Mouse (Mus musculus) C2C12 (cell line): ENCODE results near the gene Fam171a2. TPM values are rescaled to one million over a fixed set of nuclear protein-coding genes. Genes with fewer than 3 reads are reported as not detected.
A peak's percentile ranks its signal among the peaks of the same experiment; 100 is the strongest.

Source experiments
- H3K27me3 ChIP-seq: one replicate; pipeline ENCODE4 v1.6.1; 2011; ENCODE audit not compliant: control insufficient read depth, insufficient read depth, insufficient read length
- H3K36me3 ChIP-seq: one replicate; pipeline ENCODE4 v1.6.1; 2011; ENCODE audit not compliant: control insufficient read depth, insufficient read depth
- H3K4me3 ChIP-seq: one replicate; pipeline ENCODE4 v1.5.1; 2011; ENCODE audit warnings: mild to moderate bottlenecking, control low read depth; ENCODE audit not compliant: poor library complexity, insufficient read depth, severe bottlenecking
- H3K79me2 ChIP-seq: one replicate; pipeline ENCODE4 v1.6.1; 2011; ENCODE audit not compliant: control insufficient read depth, insufficient read depth
- H3K79me3 ChIP-seq: one replicate; pipeline ENCODE4 v1.6.1; 2011; ENCODE audit warnings: low read depth, control low read depth
- H3ac ChIP-seq: one replicate; pipeline ENCODE3; 2011; ENCODE audit warnings: low read depth; ENCODE audit not compliant: control insufficient read depth, insufficient read length
- CEBPB ChIP-seq: IDR thresholded peaks from one replicate; pipeline ENCODE4 v1.6.1; 2011; ENCODE audit warnings: low read depth, mild to moderate bottlenecking, control low read depth, moderate library complexity
- CTCF ChIP-seq: IDR thresholded peaks from one replicate; pipeline ENCODE4 v1.5.1; 2011; ENCODE audit not compliant: control insufficient read depth, insufficient read depth, insufficient read length
- FOSL1 ChIP-seq: IDR thresholded peaks from one replicate; pipeline ENCODE4 v1.8.0; 2011; ENCODE audit warnings: mild to moderate bottlenecking, low read length; ENCODE audit not compliant: poor library complexity, insufficient read depth, severe bottlenecking
- MAX ChIP-seq: IDR thresholded peaks from one replicate; pipeline ENCODE4 v1.6.1; 2011; ENCODE audit warnings: mild to moderate bottlenecking, control low read depth
- MYOD1 ChIP-seq: IDR thresholded peaks from one replicate; pipeline ENCODE4 v1.6.1; 2011; ENCODE audit warnings: low read depth; ENCODE audit not compliant: control insufficient read depth, insufficient read length
- MYOG ChIP-seq: IDR thresholded peaks from one replicate; pipeline ENCODE4 v1.6.1; 2011; ENCODE audit not compliant: control insufficient read depth, insufficient read length; ENCODE audit errors: extremely low read depth
- USF1 ChIP-seq: IDR thresholded peaks from one replicate; pipeline ENCODE4 v1.6.1; 2011; ENCODE audit warnings: low read depth, mild to moderate bottlenecking, control low read depth, moderate library complexity
- polyA plus RNA-seq: library from polyadenylated mRNA; unstranded; fragments of >200 nt; fragmentation: generic; extraction: Trizol; gene quantifications from one replicate; pipeline ENCODE4 v1.2.1, GENCODE M21; 2012; ENCODE audit warnings: missing spikeins

The Fam171a2 gene
- polyA plus RNA-seq, 1 experiment: 6.3 TPM

DNA sequence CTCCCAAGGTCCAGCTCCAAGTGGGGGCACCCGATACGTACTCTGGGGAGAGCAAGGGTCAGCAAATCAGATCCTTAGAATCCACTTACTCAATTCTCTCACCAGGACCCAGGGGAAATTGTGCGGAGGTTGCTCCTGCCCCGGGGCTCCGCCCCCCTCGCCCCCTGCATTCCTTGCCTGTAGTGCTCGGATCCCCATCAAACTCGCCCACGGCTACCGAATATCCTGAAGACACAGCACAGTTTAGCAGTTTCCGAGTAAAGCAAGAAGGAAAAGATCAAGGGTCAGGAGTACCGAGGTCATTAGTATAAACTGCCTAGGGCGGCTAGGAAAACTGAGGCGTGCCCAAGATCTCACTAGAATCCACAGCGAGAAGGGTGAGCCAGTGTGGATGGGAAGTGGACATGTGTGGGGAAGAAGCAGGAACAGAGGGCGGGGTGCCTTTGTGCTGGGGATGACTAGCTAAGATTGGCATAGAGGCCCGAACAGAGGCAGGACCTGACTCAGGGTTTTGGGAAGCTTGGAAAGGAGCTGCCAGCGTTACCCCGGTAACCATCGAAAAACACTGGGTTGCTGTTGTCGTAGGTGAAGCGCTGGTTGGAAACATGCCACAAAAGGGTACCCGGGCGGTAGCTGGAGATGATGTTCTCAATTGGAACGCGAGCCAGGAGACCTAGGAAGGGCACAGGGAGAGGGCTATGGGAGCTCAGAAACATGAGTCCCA is 18.4 kb upstream of the Fam171a2 start:
- Histone ChIP-seq H3K36me3 (no peaks in the 10 kb centered on the region), H3K79me3 (no peaks in the 10 kb centered on the region), H3K4me3 (no peak overlapping the region), H3K27me3 (no peaks in the 10 kb centered on the region), H3K79me2 (no peaks in the 10 kb centered on the region), H3ac (no peak overlapping the region)
- TF ChIP-seq CTCF: no peak
- TF ChIP-seq USF1: no peak
- TF ChIP-seq MYOG: no peak

DNA sequence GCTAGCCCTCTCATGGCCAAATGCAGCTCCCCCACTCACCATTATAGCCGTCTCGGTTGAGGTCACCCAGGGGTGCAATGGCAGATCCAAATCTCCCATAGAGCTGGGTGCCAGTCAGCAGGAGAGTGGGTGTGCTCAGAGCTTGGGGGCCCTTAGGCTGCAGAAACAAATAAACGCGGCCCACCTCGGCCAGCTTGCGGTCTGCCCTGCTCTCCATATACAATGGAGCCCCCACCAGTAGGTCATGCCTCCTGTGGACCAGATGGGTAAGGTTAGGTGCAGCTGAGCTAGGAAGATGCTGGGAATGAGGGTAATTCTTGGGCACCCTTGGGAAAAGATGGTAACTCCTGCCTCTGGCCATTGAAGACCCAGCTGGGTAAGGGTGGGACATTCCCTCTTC is 17.4 kb upstream of the Fam171a2 start:
- Histone ChIP-seq H3K79me3 (no peaks in the 10 kb centered on the region), H3K27me3 (no peaks in the 10 kb centered on the region), H3K36me3 (no peaks in the 10 kb centered on the region), H3K79me2 (no peaks in the 10 kb centered on the region), H3ac (no peak overlapping the region), H3K4me3 (no peak overlapping the region)
- TF ChIP-seq MAX (no peak), CEBPB (no peak), CTCF (no peak), MYOG (no peak), USF1 (no peak), FOSL1 (no peak), MYOD1 (no peak)

DNA sequence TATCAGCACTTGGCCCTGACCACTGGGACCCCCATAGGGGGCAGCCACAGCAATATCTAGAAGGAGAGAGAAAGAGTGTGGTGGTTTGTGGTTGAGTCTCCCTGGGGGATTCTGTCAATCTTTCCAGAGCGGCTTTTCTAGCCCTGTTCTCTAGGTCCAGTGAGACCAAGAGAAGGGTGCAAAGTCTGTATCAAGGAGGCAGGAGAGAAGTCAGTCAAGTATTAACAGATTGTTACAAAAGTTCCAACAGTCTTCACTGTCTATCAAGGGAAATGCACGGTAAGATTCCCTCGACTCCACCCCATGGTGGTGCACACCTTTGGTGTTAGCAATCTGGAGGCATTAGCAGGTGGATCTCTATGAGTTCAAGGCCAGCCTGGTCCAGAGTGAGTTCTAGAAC is 14.3 kb upstream of the Fam171a2 start:
- Histone ChIP-seq H3K4me3 (no peak overlapping the region), H3ac (no peak overlapping the region), H3K79me2 (no peaks in the 10 kb centered on the region), H3K27me3 (no peaks in the 10 kb centered on the region), H3K79me3 (no peaks in the 10 kb centered on the region), H3K36me3 (no peaks in the 10 kb centered on the region)
- no peak for TF ChIP-seq MYOD1
- TF ChIP-seq MAX: no peak
- no peak for TF ChIP-seq FOSL1
- no peak for TF ChIP-seq USF1
- TF ChIP-seq CTCF: no peak
- TF ChIP-seq CEBPB: no peak
- no peak for TF ChIP-seq MYOG

DNA sequence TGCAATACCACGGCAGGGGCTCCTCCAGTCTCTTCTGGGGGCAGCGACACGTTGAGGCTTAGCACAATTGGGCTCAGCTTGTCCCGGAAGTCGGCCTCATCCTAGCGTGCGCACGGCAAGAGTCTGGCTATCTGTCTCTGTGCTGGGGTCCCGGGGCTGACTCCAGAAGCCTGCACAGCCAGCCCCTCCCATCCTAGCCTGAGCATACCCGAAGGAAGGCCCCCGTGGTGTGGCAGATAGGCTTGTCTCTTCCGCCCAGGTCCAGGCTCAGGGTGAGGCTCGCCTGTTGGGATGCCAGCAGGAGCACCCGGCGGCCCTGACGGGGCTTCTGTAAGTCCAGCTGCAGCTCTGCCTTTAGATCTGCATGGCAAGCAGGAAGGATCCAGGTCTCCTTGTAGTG is 13.1 kb upstream of the Fam171a2 start:
- H3ac ChIP-seq: no peak overlapping the region
- H3K36me3 ChIP-seq: no peaks in the 10 kb centered on the region
- TF ChIP-seq MYOG: no peak
- no peak for TF ChIP-seq CEBPB
- TF ChIP-seq MAX: no peak
- no peak for TF ChIP-seq USF1
- TF ChIP-seq CTCF: no peak
- no peak for TF ChIP-seq FOSL1
- no peak for TF ChIP-seq MYOD1
- H3K4me3 ChIP-seq: no peak overlapping the region
- no peaks in the 10 kb centered on the region for H3K79me3 ChIP-seq
- no peaks in the 10 kb centered on the region for H3K27me3 ChIP-seq
- H3K79me2 ChIP-seq: no peaks in the 10 kb centered on the region

DNA sequence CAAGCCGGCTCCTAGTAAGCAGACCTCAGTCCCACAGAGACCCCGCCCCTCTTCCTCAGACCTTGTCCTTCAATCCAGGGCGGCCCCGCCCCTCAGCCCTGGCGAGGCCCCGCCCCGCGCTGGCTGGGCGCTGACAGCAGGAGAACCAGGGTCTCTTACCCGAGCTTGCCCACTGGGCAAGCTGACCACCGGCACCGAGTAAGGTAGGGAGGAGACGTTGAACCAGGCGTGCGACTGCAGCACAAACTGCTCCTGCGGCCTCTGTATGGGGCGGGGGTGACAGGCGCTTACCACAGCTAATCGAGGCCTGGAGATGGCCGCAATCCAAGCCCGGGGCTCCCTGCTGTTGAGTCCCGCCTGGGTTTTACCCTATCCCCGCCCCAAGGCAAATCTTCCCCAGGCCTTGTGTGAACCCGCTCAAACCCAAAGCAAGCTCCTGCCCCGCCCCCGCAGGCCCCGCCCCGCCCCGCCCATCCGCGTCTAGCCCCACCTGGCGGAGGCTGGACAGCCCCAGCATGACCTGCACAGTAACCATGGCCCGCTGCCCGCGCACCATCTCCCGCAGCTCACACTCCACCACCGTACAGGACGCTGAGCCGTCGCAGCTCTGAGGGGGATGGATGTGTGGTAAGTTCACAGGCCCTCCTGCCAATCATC is 8.4 kb upstream of the Fam171a2 start:
- H3K27me3 ChIP-seq: peaks cover 9% of the 10 kb centered on the region
- peak overlapping the region; percentile 73 for H3ac ChIP-seq
- H3K79me2 ChIP-seq: no peaks in the 10 kb centered on the region
- peak overlapping the region; percentile 15 for H3K4me3 ChIP-seq
- H3K36me3 ChIP-seq: no peaks in the 10 kb centered on the region
- no peaks in the 10 kb centered on the region for H3K79me3 ChIP-seq
- TF ChIP-seq USF1: no peak
- TF ChIP-seq CTCF: peak; percentile 69
- TF ChIP-seq MYOD1: peak; percentile 22

DNA sequence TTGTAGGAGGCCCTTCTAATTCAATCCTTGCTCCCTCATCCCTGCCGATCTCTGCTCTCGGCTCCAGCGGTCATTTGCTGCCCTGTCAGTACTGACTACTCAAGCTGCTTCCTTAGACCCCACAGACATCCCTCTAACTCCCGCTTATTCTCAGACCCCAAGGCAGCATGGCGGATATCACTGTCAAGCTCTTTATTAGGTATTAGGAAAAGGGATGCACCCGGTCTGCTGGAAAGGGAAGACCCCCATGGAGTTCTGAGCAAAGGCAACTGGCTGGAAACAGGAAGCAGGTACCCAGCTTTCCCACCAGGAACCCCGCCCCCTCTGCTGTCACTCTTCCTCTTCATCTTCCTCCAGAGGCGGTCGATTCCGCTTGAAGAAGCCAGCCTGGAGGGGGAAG is 5.6 kb upstream of the Fam171a2 start:
- Histone ChIP-seq H3K4me3 (no peak overlapping the region), H3K79me3 (no peaks in the 10 kb centered on the region), H3ac (no peak overlapping the region), H3K27me3 (peaks cover 30% of the 10 kb centered on the region), H3K79me2 (no peaks in the 10 kb centered on the region), H3K36me3 (no peaks in the 10 kb centered on the region)
- no peak for TF ChIP-seq USF1
- TF ChIP-seq CTCF: no peak
- TF ChIP-seq FOSL1: no peak
- TF ChIP-seq MYOG: no peak
